Mouse (Mus musculus) lung, postnatal 10 days (tissue): Measurements from ENCODE around the gene Mpz.
"Not testable (repeated sequence)": the region's sequence is repeated elsewhere in the genome, so short reads cannot be mapped to it uniquely, and the experiment has no call there.

ENCODE experiments used
- DNase-seq: peaks from one replicate; pipeline ENCODE4 v3.0.0; 2021

The Mpz gene

DNA sequence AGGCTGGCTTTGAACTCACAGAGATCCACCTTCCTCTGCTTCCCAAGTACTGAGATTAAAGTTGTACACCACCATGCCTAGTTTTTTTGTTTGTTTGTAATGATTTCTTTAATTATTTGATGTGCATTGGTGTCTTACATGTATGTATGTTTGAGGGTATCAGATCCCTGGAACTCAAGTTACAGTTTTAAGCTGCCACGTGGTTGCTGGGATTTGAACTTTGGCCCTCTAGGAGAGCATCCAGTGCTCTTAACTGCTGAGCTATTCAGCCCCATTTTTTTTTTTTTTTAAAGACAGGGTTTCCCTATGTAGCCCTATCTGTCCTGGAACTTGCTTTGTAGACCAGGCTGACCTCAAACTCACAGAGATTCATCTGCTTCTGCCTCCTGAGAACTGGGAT lies 19.5 kb upstream of the Mpz start:
- no peak for DNase-seq

DNA sequence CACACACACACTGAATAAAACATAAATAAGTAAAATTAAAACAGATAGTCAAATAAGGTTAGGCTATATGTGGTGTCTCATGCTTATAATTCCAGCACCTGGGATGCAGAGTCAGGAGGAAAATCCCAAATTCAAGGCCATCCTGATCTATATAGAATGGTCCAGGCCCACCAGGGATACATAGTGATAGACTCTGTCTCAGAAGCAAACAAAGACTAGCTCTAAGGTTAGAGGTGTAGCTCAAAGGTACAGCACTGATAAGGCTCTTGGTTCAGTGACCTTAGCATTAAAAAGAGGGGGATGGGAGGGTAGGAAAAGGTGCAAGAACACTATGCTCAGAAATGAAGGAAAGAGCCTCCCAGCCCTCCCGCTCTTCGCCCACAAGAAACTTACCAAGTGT lies 14.9 kb upstream of the Mpz start:
- DNase-seq: no peak

DNA sequence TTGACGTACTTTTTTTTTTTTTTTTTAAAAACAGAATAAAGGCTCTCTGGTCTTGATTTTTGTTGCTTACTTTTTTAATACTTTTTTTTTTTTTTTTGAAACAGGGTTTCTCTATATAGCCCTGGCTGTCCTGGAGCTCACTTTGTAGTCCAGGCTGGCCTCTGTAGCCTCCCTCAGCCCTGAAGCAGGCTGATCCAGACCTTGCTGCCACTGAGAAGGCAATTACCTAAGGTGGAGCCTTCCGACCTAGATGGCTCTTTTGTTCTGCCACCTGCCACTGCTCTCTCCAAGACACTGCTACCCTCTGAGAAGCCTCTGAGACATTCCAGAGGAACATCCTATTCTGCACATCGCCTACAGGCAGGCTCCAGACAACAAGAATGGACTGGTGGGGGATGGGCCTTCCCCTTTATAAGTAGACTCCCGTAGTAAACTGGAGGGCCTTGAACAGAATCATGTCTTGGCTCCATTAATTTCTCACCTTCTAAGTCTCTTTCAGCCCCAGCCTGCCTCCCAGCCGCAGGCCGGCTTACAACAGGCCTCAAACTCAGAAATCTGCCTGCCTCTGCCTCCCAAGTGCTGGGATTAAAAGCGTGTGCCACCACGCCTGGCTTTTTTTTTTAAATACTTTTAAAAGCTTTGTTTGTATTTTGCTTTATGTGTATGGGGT lies 12.9 kb upstream of the Mpz start:
- DNase-seq: not testable (repeated sequence)

DNA sequence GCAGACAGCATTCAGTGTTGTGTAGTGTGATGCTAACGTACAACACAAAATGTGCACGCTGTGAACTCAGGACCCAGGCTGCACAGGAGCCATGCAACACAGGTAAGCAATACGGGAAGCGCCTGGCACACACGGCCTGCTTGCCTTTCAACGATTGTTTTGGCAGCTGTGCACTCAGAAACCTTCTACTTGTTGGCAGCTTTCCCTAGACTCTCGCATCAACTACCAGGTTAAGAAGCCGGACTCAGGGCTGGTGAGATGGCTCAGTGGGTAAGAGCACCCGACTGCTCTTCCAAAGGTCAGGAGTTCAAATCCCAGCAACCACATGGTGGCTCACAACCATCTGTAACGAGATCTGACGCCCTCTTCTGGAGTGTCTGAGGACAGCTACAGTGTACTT lies 7.5 kb upstream of the Mpz start:
- DNase-seq: not testable (repeated sequence)

DNA sequence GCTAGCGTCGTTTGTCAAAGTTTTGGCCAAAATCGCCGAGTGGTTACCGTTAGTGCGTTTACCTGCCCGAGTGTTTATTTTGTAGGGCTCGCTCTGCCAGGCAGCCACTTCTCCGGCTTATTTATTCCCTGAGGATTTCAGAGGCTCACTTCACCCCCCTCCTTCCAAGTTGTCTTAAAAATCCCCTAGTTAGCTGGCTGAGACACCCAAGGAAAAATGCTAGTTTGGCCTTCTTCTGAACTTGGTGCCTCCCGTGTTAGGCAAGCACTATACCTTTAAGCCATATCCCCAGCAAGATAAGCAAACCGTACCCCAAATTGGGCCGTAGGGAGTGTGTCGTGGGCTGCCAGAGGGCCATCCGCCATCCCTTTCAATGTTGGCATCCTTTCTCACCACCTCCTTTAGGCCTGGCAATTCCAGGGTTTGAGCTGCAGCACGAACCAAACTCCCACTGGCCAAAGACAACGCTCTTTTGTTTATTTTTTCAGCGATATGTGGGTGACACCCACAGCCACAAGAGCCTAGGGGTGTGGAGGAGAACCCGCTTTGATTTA lies 404 bp downstream of the Mpz start:
- DNase-seq: no peak

DNA sequence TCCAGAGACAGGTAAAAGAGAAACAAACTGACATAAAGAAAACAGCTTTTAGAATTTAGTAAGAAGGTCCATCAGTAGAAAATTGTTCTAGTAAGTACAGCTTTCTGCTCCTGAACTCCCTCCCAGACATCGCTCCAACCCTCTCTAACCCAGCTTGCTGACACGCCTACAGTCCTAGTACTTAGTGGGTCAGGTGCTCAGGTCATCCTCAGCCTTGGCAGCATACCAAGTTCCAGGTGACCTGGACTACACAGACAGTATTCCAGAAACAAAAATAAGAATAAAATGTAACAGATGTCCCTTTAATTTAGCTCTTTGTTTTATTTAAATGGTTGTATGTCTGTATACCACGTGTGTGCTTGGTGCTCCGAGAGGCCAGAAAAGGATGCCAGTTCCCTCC lies 1.5 kb downstream of the Mpz start:
- DNase-seq: no peak

DNA sequence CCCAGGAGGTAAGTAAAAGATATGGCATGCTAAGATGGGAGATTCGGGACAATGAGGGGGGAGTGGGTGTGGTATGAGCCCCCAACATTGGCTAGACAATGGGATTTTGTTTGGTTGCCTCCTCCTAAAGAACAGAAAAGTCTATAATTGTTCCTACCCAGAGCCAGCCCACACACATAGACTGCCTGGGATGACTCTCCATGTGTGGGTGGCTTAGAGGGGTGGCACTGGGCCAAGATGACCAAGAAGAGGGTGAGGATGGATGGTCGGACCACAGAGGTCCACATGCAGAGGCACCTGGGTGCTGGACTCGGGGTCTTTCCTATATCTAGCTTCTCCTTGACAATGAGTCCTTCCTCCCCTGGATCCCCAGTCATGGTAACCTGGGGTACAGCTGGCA lies 6.1 kb downstream of the Mpz start:
- no peak for DNase-seq

DNA sequence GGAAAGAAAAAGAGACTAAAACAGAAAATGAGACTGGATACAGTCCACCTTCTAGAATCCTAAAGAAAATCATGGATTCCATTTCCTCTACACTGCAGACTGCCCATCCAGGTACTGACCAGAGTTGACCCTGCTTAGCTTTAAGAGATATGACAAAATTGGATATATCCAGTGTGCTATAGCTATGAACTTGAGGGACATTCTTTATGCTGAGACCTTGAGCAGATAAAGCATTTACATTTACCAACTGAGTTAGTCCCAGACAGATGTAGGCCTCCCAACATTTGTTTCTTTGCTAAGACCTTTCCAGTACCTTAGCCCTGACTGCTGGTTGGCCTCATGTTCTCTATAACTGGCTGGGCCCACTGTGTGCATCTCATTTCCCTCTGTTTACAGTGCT lies 7.5 kb downstream of the Mpz start:
- no peak for DNase-seq

DNA sequence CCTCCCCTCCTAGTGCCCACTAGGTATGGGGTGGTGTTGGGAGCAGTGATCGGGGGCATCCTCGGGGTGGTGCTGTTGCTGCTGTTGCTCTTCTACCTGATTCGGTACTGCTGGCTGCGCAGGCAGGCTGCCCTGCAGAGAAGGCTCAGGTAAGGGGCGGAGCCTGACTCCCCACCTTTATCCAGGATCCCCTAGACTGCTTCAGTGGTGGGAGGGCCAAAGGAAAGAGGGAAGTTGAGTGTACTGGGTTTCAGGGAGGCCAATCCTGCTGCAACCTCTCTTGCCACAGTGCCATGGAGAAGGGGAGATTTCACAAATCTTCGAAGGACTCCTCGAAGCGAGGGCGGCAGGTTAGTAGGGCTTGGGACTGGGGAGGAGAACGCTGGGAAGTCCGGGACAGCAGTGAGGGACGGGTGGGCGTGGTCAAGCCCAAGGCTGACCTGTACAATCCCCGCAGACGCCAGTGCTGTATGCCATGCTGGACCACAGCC lies 9.0 kb downstream of the Mpz start:
- peak; percentile 33 for DNase-seq

DNA sequence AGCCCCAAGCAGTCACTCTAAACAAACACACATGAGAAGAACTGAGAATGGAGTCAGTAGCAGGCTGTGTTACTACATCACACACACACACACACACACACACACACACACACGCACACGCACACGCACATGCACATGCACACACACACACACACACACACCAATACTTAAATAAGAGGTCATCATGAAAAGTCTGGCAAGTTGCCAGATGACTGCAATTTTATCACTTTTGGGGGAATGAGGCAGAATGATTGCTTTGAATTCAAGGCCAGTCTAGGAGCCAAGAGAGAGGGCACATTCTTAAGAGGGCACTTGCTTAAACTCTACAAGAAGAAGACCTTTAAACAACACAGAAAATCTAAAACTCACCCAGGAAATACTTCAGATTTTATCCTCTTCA lies 12.0 kb downstream of the Mpz start:
- DNase-seq: no peak

DNA sequence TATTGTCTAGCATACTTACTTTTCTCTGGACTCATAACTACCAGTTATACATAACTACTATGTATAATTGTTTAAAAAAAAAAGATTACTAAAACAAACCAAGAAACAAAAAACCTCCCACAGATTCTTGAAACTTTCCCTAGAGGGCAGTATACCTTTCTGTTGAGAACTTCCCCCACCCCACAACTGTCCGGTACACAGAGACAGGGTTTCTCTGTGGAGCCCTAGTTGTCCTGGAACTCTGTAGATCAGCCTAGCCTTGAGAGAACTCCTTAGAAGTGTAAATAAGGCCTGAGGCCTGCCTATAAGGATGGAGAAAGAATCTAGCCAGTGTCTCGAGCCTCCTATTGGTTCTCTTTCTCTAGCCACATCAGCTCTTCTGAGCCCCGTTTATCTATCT lies 13.7 kb downstream of the Mpz start:
- DNase-seq: peak; percentile 53

DNA sequence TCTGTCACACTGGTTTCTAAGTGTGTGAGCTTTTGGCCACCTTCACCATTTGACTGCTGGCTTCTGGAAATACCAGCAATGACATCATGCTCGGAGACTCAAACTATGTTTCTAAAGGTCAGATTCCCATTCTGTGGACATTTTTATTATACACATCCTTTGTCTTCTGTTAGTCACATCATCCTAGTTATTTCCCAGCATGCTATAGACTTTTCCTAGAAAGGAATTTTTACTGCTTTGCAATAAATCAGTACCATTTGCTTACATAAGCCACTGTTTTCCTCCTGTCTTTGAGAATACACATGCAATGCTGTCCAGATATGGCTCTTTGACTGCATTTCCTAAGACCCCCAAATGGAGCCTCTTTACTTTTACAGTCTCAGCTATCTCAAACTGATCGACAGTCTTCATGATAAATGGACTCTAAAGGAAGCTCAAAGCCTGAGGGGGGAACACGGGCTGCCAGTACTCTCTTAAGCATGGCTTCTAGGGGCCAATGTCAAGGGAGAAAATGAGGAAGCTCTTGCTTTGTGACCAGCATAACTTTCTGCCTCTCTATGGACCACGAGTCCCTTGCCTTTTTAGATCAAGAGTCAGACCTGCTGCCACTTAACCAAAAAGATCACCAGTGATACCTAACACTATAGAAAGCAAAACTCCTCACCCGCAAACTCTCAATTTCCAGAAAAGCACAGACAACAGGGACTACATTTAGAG lies 15.3 kb downstream of the Mpz start:
- DNase-seq: no peak

DNA sequence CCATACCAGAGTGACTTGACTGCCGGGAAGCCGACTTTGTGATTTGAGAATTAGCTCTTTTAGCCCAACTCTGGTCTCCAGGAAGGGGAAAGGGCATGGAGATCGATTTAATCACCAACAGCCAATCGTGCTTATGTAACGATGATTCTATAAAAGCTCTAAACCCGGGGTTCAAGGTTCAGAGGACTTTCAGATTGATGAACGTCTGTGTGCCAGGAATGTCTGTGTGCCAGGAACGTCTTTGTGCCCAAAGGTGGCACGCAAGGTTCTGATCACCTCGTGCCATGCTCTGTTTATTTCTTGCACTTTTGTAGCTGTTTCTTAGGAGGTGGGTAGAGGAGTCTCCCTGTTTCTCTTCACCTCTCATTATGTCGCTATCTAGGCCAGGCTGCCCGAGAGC lies 18.4 kb downstream of the Mpz start:
- DNase-seq: no peak

DNA sequence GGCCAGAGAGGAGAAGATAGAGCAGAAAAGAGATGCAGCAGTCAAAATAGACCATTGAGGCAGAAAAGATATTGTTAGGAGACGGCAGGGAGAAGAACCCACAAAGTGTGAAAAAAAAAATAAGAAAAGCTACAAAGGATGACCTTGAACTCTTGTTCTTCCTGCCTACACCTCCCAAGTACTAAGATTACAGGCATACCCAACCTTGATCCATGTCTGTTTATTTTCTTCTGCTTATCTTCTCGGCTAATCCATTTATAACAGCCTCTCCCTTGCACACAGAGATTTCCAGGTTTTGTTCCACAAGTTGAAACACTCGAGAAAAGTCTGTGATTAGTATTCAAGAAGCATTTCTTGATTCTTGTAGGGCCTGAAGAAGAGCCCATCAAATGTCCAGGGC lies 19.4 kb downstream of the Mpz start:
- no peak for DNase-seq

DNA sequence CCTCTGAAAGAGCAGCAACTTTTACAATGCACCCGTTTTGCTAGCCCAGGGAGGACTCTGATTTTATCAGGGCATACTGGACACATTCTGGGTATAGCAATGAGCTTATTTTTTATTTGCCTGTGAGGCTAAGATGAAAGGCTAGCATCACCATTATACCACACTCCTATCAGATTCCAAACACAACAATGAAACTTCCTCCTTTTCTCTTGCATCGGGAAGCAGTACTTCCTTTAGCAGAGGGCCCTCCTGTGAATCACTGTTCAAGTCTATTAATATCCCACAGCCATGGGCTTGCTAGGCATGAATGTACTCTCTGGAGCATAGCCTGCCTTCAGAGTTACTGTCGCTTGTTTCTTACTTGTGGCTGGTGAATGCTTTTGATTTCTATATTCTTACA lies 20.6 kb downstream of the Mpz start:
- peak; percentile 36 for DNase-seq

DNA sequence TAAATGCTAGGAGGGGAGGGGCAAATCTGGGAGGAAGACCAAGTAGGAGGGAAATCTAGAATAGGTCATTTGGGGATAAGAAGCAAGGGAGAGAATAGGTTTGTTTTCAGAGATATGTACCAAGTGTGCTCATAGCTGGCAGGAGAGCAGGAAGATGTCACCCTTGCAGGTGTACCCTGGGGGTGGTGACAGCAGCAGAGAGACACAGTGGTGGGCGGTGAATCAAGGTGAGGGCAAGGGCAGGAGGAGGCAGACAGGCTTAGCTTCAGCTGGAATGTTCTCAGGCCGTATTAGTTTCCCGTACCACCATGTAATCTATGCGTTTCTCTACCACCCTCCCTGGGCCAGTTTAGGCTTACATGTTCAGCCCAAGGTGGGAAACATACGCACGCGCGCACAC lies 22.3 kb downstream of the Mpz start:
- DNase-seq: no peak

DNA sequence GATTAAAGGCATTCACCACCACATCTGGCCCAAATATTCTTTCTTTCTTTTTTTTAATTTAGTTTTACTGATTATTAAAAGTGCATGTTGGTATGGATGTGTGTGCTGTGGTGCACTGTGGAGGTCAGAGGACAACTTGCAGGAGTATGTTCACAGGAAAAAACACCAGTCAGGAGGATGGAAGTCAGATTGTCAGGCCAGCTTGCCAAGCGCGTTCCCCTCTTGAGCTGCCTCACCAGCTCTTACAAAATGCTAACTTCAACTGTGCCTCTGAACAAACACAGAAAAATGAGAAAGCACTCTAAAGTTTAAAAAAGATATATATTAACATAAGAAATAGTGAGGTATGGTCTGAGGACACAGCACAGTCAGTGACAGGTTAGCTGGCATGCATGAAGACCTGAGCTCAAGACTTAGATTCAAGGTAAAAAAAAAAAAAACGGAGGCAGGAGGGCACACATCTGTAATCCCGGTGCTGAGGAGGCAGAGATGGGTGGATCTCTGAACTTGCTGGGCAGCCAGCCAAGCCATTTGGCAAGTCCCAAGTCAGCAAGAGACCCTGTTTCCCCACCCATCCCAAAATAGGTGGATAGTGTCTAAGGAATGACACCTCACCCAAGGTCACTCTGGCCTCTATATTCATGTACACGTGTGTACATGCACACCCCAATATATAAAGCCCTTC lies 29.1 kb downstream of the Mpz start:
- DNase-seq: no peak

DNA sequence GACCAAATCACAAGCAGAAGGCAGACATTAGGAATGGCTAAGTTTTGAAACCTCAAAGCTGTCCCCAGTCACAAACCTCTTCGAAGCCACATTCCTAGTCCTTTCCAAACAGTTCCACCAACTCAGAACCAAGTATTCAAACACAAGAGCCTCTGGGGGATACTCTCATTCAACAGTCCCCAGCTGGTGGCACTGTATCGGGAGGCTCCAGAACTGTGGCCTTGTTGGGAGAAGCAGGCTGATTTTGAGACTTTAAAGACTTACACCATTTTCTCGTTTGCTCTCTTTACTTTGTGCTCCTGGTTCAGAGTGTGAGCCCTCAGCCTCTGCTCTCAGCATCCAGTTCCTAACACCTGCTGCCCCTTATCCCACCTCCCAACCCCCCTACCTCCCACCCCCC lies 32.5 kb downstream of the Mpz start:
- DNase-seq: no peak

DNA sequence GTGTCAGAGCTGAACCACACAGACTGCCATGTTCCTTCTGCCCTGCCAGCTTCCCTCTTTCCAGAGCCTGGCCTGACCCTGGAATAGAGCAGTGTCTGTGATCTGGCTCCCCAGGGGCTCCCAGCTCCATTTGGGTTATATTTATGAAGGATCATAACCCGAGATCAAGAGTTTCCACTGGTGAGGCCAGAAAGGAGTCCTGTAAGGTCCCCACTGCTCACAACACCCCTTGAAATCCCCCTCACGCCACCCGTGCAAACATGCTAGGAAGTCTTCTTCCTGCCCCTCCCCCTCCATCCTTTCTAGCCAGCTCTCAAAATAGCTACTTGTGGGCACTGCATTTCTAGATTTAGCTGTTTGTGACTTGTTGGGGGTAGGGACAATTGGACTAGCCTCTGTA lies 33.1 kb downstream of the Mpz start:
- peak; percentile 72 for DNase-seq

DNA sequence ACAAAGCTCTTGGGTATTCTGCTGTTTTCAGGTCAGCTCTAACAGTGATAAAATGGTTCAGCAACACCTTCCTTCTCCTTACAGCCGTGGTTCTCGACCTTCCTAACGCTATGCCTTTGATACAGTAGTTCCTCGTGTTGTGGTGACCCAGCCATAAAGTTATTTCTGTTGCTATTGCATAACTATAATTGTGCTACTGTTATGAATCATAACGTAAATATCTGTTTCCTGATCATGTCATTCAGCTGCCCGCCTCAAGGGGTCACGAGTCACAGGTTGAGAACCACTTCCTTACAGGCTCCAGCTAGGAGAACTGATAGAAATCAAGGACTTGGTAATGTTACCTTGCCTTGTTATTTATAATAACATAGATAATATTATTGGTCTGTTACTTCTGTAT lies 33.8 kb downstream of the Mpz start:
- peak; percentile 78 for DNase-seq

DNA sequence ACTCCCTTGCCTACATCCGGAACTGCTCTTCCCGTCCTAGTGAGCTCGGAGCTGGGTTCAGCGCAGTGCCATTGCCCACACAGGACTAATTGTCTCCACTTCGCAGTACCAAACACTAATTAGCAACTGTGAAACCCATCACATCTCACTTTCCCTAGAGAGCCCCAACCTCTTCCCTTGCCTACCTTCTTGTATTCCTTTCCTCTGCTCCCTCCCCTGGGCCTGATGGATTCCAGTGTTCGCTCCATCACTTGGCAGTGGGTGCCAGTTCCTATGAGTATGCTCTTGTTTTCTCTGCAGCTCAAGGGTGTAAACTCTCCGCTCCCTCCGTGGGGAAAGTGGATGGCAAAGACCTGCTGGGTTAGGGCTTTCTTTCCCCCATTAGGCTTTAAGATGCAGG lies 35.1 kb downstream of the Mpz start:
- no peak for DNase-seq

DNA sequence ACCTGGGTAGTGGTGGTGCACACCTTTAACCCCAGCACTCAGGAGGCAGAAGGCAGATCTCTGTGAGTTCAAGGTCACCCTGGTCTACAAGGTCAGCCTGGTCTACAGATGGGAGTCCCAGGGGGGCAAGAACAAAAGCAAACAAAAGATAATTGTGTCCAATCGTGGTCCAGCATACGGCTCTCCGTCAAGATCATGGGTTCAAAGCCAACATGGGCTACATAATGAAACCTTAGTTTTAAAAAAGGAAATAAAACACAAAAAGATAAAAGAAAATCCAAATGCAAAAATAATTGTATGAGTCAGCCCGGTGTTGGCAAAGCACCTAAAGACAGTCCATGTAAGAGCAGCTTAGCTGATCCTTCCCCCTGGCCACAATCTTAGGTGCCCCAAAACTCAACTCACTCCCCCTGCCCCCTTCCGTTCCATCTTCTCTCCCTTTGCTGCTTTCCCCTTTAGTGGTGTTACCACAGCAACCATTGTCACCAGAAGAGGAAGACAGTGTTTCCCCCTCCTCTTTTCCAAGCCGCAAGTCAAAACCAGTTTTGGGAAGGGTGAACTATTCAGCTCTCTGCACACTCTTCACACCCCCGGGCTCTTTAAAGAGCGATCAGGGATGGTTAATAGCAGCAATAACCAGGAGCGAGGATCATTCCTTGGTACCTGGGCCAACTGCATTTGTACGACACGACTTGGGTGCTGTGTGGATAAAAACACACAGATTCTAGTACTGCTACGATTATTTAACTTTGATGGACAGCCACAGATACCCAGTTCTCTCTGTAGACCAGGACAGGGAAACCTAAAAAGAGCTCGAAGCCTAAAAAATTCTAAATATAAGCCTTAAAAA lies 37.6 kb downstream of the Mpz start:
- DNase-seq: no peak

DNA sequence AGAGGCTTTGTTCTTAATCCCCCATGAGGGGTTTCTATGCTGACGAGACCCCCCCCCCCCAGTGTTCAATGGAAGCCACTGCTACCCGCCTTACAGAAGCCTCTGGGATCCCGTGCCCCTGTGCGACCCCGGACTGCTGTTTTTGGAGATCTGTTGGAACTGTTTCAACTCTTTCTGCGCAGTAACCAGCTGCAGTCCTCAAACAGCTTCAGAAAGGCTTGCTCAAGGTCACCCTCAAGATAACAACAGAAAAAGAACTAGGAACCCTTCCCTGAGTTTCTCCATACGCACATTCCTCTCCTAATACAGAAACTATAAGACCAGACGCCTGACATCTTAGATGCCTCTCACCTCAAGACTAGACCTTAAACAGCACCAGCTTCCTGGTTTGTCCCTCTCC lies 38.5 kb downstream of the Mpz start:
- no peak for DNase-seq
